Mouse (Mus musculus) olfactory bulb, adult 2 months (tissue): Measurements from ENCODE around the gene Rbbp8nl.

Source experiments
- CTCF ChIP-seq: fragments of 200-500 bp; IDR thresholded peaks from 2 replicates; pipeline ENCODE4 v1.5.1; 2012; ENCODE audit warnings: low read depth, mild to moderate bottlenecking, low read length, moderate library complexity; ENCODE audit not compliant: insufficient read depth
- POLR2A ChIP-seq: fragments of 200-500 bp; IDR thresholded peaks from 2 replicates; pipeline ENCODE4 v1.6.1; 2012; ENCODE audit warnings: mild to moderate bottlenecking, low read depth, low read length, moderate library complexity; ENCODE audit not compliant: insufficient read depth

DNA sequence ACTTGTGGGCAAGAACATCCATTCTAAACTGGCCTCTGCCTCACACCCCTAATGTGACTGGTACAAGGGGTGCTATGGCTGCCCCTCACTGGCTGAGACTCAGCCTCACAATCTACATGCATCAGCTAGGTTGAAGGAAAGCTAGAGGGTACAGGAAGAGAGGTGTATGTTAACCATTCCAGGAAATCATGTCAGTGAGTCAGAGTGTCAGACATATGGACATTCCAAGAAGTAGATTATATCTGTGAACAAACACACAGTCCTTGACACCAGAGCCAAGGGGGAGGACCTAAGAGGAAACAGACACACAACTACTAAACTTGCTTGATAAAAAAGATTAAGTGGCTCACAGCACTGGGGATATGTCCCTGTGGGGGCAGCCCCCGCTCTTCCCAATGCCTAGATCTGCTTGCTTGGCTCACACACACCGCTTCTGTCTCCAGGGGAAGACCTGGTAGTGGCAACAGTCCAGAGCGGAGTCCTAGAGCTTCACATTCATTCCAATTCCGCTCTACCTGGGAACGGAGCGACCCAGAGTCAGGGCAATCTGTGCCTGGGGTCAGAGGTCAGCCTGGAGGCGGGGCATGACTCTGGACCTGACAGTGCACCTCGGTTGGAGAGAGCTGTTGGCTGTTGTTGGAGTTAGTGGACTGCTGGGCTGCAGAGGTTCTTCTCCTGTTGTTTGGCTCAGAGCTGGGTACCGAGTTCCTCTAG lies 40.6 kb downstream of the Rbbp8nl start:
- TF ChIP-seq CTCF, result no peak
- no peak for TF ChIP-seq POLR2A
